Comparison of ENCODE assay signal across 8 mouse cellular contexts in the genomic region with DNA sequence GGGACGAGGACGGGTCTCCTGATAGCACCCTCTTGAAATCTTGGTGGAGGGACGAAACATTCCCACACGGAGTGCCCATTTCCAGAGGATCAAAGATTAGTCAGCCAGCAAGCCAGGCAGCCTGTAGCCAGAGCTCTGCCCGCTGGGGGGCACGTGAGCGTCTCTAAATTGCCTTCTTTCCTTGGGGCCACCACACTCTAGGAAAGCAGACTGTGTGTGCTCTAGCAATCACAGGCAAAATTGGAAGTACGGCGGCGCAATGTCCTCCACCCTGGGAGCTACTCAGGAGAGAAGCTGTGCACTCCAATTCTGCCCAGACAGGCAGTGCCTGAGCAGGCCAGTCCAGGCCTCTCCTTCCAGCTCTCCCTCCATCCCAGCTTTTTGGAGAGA.
DNase-seq lines count a peak whose midpoint lies in the region; ATAC-seq lines count a peak whose summit lies in the region.

No protein-coding gene starts in this region.

- peak overlapping the region; percentile 77 for H3K27ac ChIP-seq in midbrain, embryonic 10.5 days (replicated peaks)

- DNase-seq in layer of hippocampus, adult 11-12 months (ENCODE audit: low spot score), result peak; percentile 66
- no peak for DNase-seq in layer of hippocampus, postnatal 25 days (ENCODE audit: extremely low spot score in 1 of 2, low spot score in 1 of 2)
- DNase-seq in cerebellum, adult 9-10 months, result peak; percentile 72
- peak; percentile 51 to 64 for DNase-seq in heart, postnatal 10 days
- DNase-seq in midbrain, embryonic 10.5 days (ENCODE audit: low spot score), result no peak
- no peak for DNase-seq in spleen, adult 18-20 months
- DNase-seq in spleen, postnatal 14 days (ENCODE audit: low spot score in 2 of 2), result no peak

- 46% methylated on average over 10 of the region's 10 CpGs for WGBS in midbrain, embryonic 10.5 days

- intact Hi-C loops in heart, postnatal 10 days (cut with DNase I), result no loop called here

- peak overlapping the region; percentile 49 for H3K4me3 ChIP-seq in midbrain, embryonic 10.5 days

- peaks cover 48% of the 10 kb centered on the region for H3K27me3 ChIP-seq in midbrain, embryonic 10.5 days (ENCODE audit: low read depth, poor library complexity, severe bottlenecking)

- H3K36me3 ChIP-seq in midbrain, embryonic 10.5 days, result no peaks in the 10 kb centered on the region

- no peak for ATAC-seq in erythroblast, adult 5-6 weeks (replicated peaks; ENCODE audit: low FRiP score, poor library complexity, severe bottlenecking)

- no peaks in the 10 kb centered on the region for H3K9me3 ChIP-seq in midbrain, embryonic 10.5 days (replicated peaks)

- peaks cover 60% of the 10 kb centered on the region for H3K4me1 ChIP-seq in midbrain, embryonic 10.5 days

Comparison
In these comparisons a context has a peak if more than half of its experiments do, and no peak if none do; other contexts are left out.
1. DNase-seq: peak in layer of hippocampus, adult 11-12 months (single experiment), cerebellum, adult 9-10 months (single experiment) and heart, postnatal 10 days (2 of 2); none in layer of hippocampus, postnatal 25 days (0 of 2), midbrain, embryonic 10.5 days (single experiment), spleen, adult 18-20 months (0 of 2) and spleen, postnatal 14 days (0 of 2).